Mouse (Mus musculus): Measurements from ENCODE around the gene Ndc1. TPM values are rescaled to one million over a fixed set of nuclear protein-coding genes. Genes with fewer than 3 reads are reported as not detected.
"Not testable (repeated sequence)": the region's sequence is repeated elsewhere in the genome, so short reads cannot be mapped to it uniquely, and the experiment has no call there.

Ndc1 gene
- polyA plus RNA-seq, 1 experiment from 2014 or later: 37.6 TPM

DNA sequence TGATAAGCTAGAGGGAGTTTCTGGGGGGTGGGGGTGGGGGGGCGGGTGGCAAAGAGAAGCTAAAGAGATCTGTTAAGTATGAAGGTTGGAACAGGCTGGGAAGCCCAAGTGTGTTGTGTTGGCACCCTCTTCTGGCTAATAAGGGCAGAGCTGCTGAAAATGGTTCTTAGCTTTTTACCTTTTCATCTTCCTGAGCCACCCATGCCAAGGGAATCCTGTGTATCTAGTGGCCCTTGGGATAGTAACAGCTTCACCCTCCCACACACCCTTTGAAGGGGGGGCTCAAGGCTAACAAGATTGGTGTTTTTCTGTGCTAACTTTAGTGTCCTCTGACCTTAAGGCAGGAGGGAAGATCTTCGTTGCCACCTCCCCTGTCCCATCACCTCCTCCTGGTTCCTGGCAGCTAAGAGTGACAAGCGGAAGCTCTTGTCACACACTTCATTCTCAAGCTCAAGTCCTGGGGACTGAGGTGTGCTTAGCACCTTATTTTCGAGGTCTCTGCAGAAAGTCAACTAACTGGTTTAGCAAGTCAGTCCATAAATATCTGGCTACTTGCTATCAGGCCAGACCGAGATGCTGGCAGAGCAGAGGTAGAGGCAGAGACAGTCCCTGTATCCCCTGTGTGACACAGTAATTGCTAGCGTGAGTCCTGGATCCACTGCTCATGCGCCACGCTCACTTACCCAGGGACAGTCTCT is 18.1 kb upstream of the Ndc1 start:
- Histone ChIP-seq H3K9ac (no peak overlapping the region), H3K9me3 (no peaks in the 10 kb centered on the region), H3K27ac (peak overlapping the region; percentile 57), H3K4me2 (peak overlapping the region; percentile 22; the same call in 1 of the 2 replicates), H3K27me3 (no peaks in the 10 kb centered on the region), H3K36me3 (no peaks in the 10 kb centered on the region; the same call in 1 of the 2 replicates), H3K4me1 (peaks cover 12% of the 10 kb centered on the region; the same call in 1 of the 2 replicates), H3K4me3 (no peak overlapping the region)
- peak; percentile 56 for ATAC-seq (ENCODE audit: borderline replicate concordance, extremely low read depth, low FRiP score, low TSS enrichment)
- 47% methylated on average over 8 of the region's 8 CpGs for WGBS

DNA sequence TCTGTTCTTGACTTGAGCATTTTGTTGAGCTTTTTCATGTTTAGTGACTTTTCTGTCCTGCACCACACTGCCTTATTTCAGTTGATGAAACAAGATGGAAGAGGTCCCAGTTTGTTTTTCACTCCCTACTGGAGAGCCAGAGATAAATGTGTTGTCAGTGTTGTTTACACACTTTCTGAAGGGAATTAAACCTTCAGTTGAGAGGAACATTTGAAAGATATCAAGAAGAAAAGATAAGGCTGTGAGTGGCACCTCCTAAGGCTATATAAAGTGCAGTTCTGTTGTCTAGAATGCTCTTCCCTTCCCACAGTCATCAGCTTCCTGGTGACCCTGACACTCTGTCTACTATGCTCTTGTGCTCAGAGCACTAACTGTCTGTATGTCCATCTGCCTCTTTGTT is 16.2 kb upstream of the Ndc1 start:
- no peaks in the 10 kb centered on the region for H3K27me3 ChIP-seq
- ATAC-seq (ENCODE audit: borderline replicate concordance, extremely low read depth, low FRiP score, low TSS enrichment): no peak
- no peaks in the 10 kb centered on the region; the same call in 1 of the 2 replicates for H3K36me3 ChIP-seq
- H3K27ac ChIP-seq: no peak overlapping the region
- H3K9ac ChIP-seq: no peak overlapping the region
- H3K4me3 ChIP-seq: no peak overlapping the region
- peaks cover 12% of the 10 kb centered on the region; the same call in 1 of the 2 replicates for H3K4me1 ChIP-seq
- no peaks in the 10 kb centered on the region for H3K9me3 ChIP-seq
- H3K4me2 ChIP-seq: no peak overlapping the region

DNA sequence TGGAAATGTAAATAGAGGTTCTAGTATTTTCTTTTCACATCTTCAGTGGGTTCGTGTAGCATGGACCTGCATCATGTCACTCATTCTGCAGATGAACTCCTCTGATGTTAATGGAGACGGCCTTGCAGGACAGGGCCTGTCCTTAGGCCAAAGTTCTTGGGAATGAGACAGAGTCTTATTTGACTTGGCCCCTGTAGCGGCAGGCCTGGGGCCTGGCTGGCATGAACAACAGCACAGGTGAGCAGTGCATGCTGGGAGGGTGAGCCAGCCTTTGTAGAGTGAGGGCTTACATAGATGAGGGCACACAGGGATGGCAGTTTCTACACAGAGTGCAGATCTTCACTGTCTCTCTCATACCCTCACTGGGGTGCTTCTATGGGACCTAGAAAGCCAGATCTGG is 14.0 kb upstream of the Ndc1 start:
- Histone ChIP-seq H3K36me3 (no peaks in the 10 kb centered on the region; the same call in 1 of the 2 replicates), H3K27ac (no peak overlapping the region), H3K4me2 (no peak overlapping the region), H3K27me3 (no peaks in the 10 kb centered on the region), H3K9ac (no peak overlapping the region), H3K9me3 (no peaks in the 10 kb centered on the region), H3K4me3 (no peak overlapping the region), H3K4me1 (peaks cover 9% of the 10 kb centered on the region; the same call in 1 of the 2 replicates)
- WGBS: 82% methylated on average over 3 of the region's 3 CpGs
- no peak for ATAC-seq (ENCODE audit: borderline replicate concordance, extremely low read depth, low FRiP score, low TSS enrichment)

DNA sequence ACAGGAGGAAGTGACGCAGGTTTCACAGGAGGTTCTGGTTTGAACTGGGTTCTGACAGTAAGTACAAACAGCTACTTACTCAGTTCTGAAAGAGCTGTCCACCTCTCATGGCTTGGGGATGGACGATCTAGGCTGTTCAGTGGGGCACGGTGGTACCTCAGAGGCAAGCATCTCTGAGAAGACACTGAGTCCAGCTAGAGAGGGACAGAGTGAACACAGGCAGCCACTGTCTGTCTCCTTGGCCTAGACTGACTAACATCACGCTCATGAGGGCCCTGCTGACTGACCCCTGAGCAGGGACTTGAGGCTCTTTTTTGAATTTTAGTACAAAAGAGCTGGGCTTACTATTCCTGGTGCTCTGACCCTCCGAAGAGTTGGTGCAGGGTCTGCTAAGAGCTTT is 13.5 kb upstream of the Ndc1 start:
- no peaks in the 10 kb centered on the region; the same call in 1 of the 2 replicates for H3K36me3 ChIP-seq
- H3K27me3 ChIP-seq: no peaks in the 10 kb centered on the region
- no peak for ATAC-seq (ENCODE audit: borderline replicate concordance, extremely low read depth, low FRiP score, low TSS enrichment)
- H3K4me1 ChIP-seq: peaks cover 4% of the 10 kb centered on the region; the same call in 1 of the 2 replicates
- no peaks in the 10 kb centered on the region for H3K9me3 ChIP-seq
- no peak overlapping the region for H3K4me2 ChIP-seq
- no peak overlapping the region for H3K9ac ChIP-seq
- no peak overlapping the region for H3K27ac ChIP-seq
- no peak overlapping the region for H3K4me3 ChIP-seq
- 75% methylated on average over 5 of the region's 5 CpGs for WGBS

DNA sequence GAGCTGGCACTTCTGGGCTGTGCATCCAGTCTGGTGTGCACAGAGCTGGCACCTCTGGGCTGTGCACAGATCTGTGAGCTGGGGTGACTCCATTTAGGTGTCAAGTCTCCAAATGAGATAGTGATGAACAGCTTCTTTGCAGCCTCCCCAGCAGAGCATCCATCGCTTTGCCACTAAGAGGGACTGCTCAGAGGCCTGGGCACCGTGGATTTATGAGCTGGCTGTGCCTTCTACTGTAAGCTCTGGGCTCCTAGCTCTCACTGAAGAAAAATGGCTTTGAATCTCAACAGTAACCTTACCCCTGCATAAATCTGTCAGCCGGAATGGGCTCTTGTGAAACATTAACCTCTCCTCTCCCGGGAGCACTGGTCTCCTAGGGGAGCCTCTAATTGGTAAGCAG is 13.0 kb upstream of the Ndc1 start:
- Histone ChIP-seq H3K27ac (no peak overlapping the region), H3K4me3 (no peak overlapping the region), H3K27me3 (no peaks in the 10 kb centered on the region), H3K9ac (no peak overlapping the region), H3K9me3 (no peaks in the 10 kb centered on the region), H3K36me3 (no peaks in the 10 kb centered on the region; the same call in 1 of the 2 replicates), H3K4me2 (no peak overlapping the region), H3K4me1 (peaks cover 2% of the 10 kb centered on the region; the same call in 1 of the 2 replicates)
- 19% methylated on average over 4 of the region's 4 CpGs for WGBS
- ATAC-seq (ENCODE audit: borderline replicate concordance, extremely low read depth, low FRiP score, low TSS enrichment): no peak

DNA sequence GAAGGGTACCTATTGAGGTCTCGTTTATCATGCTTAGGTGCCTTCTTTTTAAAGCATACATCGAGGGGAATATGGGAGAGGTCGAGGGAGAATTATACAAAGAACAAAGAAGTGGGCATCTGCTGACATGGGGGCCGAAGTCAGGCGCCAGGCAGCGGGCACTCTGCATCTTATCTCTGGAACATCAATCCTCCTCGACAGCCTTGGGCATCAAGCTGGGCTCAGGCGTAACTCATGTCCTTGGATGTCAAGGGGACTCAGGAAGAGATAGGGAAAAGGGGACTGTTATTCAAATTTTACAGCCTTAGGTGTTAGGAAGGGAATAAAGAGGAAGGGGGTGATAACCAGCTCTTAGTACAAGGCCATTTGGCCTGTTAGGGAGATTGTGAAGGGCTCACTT is 10.4 kb upstream of the Ndc1 start:
- not testable (repeated sequence) for H3K27me3 ChIP-seq; H3K9me3 ChIP-seq; H3K36me3 ChIP-seq; H3K4me1 ChIP-seq; ATAC-seq (ENCODE audit: borderline replicate concordance, extremely low read depth, low FRiP score, low TSS enrichment); H3K4me3 ChIP-seq; H3K4me2 ChIP-seq; H3K27ac ChIP-seq; H3K9ac ChIP-seq
- 47% methylated on average over 8 of the region's 8 CpGs for WGBS

DNA sequence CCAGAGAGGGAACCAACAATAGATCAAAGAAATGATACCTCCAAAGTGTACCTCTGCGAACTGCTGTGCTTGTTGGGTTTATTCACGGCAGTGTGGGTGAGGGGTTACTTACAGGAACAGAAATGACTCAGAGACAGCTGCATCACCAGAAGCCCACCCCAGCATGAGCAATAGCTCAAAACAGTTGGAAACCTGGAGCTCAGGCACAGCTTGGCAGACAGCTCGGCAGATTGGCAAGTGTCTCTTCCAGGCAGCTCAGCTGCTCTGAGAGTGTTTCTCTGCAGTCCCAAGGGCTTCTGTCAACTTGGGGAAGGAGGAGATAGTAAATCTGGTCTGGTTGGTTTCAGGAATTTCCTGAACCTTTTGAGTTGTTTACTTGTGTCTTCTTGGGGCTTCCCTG is 9.1 kb upstream of the Ndc1 start:
- no peaks in the 10 kb centered on the region for H3K4me1 ChIP-seq
- H3K36me3 ChIP-seq: no peaks in the 10 kb centered on the region
- WGBS: 82% methylated on average over 3 of the region's 3 CpGs
- no peak overlapping the region for H3K27ac ChIP-seq
- no peak overlapping the region for H3K9ac ChIP-seq
- no peak overlapping the region for H3K4me3 ChIP-seq
- ATAC-seq (ENCODE audit: borderline replicate concordance, extremely low read depth, low FRiP score, low TSS enrichment): no peak
- no peaks in the 10 kb centered on the region for H3K9me3 ChIP-seq
- no peak overlapping the region for H3K4me2 ChIP-seq
- no peaks in the 10 kb centered on the region for H3K27me3 ChIP-seq

DNA sequence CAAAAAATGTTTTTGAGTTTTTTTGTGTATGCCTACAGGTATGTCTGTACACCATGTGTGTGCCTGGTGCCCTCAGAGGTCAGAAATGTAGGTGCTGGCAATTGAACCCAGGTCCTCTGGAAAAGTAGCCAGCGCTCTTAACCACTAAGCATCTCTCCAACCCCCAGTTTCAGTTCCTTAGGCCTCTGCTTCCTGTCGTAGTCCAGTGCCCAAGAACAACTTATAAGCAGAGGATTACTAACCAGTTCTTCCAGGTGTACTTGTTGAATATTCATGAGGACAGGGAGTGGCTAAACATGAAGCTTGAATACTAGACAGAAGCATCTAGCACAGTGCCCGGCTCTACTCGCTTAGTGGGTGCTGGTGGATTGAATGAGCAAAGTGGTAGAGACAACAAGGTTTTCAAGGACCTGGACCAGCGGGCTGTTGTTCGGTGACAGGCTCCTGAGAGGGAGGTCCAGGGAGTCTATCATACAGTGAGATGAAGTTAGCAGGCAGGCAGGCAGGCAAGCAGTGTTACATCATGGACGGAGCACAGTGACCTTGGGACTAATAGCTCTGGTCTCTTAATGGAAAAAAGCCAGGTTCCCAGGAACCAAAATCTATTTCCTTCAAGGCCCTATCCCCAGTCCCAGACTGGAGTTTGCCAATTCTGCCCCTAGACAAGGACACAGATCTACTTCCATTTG is 7.0 kb upstream of the Ndc1 start:
- ATAC-seq (ENCODE audit: borderline replicate concordance, extremely low read depth, low FRiP score, low TSS enrichment): no peak
- Histone ChIP-seq H3K27ac (no peak overlapping the region), H3K4me3 (no peak overlapping the region), H3K9me3 (no peaks in the 10 kb centered on the region), H3K36me3 (no peaks in the 10 kb centered on the region), H3K4me2 (no peak overlapping the region), H3K4me1 (no peaks in the 10 kb centered on the region), H3K27me3 (no peaks in the 10 kb centered on the region), H3K9ac (no peak overlapping the region)
- WGBS: 79% methylated on average over 7 of the region's 7 CpGs

DNA sequence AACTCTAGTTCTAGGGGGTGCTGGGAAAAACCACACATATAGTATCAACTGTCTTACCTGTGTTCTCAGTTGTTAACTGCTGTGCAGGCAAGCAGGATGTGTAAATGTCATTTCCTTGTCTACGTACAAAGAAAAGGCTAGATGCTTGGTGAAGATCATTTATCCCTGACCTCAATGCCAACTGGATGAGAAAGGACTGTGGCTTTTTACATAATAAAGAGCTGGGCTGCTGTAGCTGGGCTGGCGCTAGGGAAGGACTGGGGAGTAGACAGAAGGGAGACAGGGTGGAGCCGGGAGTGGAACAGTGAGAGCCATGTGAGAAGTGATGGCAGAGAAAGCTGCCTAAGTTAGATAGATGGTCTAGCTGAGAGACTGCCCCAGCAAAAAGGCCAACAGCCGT is 4.8 kb upstream of the Ndc1 start:
- H3K27me3 ChIP-seq: no peaks in the 10 kb centered on the region
- H3K27ac ChIP-seq: no peak overlapping the region
- H3K9ac ChIP-seq: no peak overlapping the region
- 66% methylated on average over 4 of the region's 4 CpGs for WGBS
- no peaks in the 10 kb centered on the region for H3K36me3 ChIP-seq
- H3K4me2 ChIP-seq: no peak overlapping the region
- H3K4me1 ChIP-seq: no peaks in the 10 kb centered on the region
- no peak for ATAC-seq (ENCODE audit: borderline replicate concordance, extremely low read depth, low FRiP score, low TSS enrichment)
- H3K4me3 ChIP-seq: no peak overlapping the region
- no peaks in the 10 kb centered on the region for H3K9me3 ChIP-seq

DNA sequence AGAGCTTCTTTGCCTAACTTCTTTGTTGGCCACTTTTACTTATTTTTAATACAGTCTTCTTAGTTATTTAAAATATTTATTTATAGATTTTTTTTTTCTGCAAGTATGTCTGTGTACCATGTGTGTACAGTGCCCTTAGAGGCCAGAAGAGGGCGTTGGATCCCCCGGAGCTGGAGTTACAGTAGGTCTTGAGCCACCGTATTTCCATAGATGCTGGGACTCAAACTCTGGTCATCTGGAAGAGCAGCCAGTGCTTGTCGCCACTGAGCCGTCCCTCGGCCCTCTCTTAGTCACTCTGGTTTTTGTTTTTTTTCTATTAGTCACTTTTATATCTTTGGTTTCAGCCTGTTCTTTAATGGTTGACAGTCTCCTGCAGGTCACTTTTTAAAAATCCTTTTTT is 4.0 kb upstream of the Ndc1 start:
- no peak for ATAC-seq (ENCODE audit: borderline replicate concordance, extremely low read depth, low FRiP score, low TSS enrichment)
- H3K9ac ChIP-seq: no peak overlapping the region
- no peak overlapping the region for H3K4me2 ChIP-seq
- no peaks in the 10 kb centered on the region for H3K36me3 ChIP-seq
- no peak overlapping the region for H3K27ac ChIP-seq
- no peak overlapping the region for H3K4me3 ChIP-seq
- H3K9me3 ChIP-seq: no peaks in the 10 kb centered on the region
- H3K4me1 ChIP-seq: peaks cover 3% of the 10 kb centered on the region
- no peaks in the 10 kb centered on the region for H3K27me3 ChIP-seq
- 72% methylated on average over 6 of the region's 6 CpGs for WGBS

DNA sequence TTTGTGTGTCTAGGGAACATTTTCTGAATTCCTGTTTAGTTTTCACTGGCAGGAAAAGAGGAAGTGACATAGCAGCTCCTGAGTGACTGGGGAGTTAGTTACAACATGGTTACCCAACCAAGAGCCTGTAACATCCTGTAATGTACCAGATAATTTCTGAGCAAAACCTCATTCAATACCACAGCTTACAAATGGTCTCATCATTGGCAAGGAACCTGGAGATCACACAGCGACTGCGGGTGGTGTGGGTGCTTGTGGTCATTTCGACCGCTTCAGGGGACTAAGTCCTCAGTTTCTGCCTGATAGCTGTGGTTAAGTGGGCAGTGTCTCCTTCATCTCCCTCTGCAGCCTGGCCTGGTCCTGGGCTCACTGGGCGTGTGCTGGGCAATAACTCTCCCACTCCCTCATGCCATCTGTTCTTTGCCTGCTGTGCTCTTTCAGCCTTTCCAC is 3.4 kb upstream of the Ndc1 start:
- Histone ChIP-seq H3K27ac (no peak overlapping the region), H3K27me3 (no peaks in the 10 kb centered on the region), H3K36me3 (no peaks in the 10 kb centered on the region), H3K9ac (no peak overlapping the region), H3K4me3 (no peak overlapping the region), H3K4me1 (peaks cover 9% of the 10 kb centered on the region), H3K4me2 (no peak overlapping the region), H3K9me3 (no peaks in the 10 kb centered on the region)
- no peak for ATAC-seq (ENCODE audit: borderline replicate concordance, extremely low read depth, low FRiP score, low TSS enrichment)
- WGBS: 80% methylated on average over 5 of the region's 5 CpGs

DNA sequence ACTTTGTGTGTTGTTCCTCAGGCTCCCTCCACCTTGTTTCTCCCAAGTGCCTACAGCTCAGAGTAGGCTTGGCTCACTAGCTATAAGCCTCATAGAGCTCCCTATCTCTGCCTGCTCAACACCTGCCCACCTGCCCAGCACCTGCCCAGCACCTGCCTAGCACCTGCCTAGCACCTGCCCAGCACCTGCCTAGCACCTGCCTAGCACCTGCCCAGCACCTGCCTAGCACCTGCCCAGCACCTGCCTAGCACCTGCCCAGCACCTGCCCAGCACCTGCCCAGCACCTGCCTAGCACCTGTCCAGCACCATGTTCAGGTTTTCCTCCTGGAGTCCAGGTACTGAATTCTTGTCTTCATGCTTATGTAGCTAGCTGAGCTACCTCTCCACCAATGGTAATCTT is 1.2 kb upstream of the Ndc1 start:
- not testable (repeated sequence) for H3K9me3 ChIP-seq; H3K4me3 ChIP-seq; H3K4me1 ChIP-seq; H3K9ac ChIP-seq; H3K27ac ChIP-seq; H3K27me3 ChIP-seq; H3K36me3 ChIP-seq; H3K4me2 ChIP-seq; ATAC-seq (ENCODE audit: borderline replicate concordance, extremely low read depth, low FRiP score, low TSS enrichment)
